Mouse (Mus musculus): ENCODE results near the gene Cd5. TPM values are rescaled to one million over a fixed set of nuclear protein-coding genes. Genes with fewer than 3 reads are reported as not detected.

The Cd5 gene
- polyA plus RNA-seq, 1 experiment = 2.6 TPM

DNA sequence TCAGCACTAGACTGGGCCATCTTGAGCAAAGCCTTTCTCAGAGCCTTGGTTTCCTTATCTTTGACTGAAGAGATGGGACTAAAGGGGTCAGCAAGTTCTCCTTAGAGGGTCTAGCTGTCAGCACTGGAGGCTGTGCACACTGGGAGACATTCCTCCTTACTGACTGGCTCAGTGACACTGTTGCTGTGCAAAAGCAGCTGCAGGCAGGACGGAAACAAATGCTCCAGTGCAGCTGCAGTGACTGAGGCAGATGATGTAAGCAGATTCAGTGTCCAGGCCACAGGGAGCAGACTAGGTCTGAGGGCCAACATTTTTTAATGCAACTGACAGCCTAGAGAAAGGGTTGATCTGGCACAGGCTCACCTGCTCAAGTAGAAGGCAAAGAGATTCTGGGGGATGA lies 65.5 kb downstream of the Cd5 start:
- no peak overlapping the region for H3K4me3 ChIP-seq (ENCODE audit: low read depth, low read length)
- peaks cover 10% of the 10 kb centered on the region; the same call in 1 of the 2 replicates for H3K4me1 ChIP-seq (ENCODE audit: control insufficient read depth, insufficient read depth, insufficient read length, low read length)
- no peaks in the 10 kb centered on the region for H3K27me3 ChIP-seq (ENCODE audit: control insufficient read depth, insufficient read depth, low read length)
- no peak overlapping the region for H3K27ac ChIP-seq (ENCODE audit: insufficient read depth, low read depth, low read length)
- WGBS = 84% methylated on average over 1 of the region's 1 CpGs
- H3K36me3 ChIP-seq (ENCODE audit: control insufficient read depth, insufficient read depth, low read length) = no peaks in the 10 kb centered on the region
- no peak for TF ChIP-seq POLR2A (IDR thresholded peaks at IDR 0.05; ENCODE audit: low read depth, low read length)
- no peak for TF ChIP-seq CTCF (IDR thresholded peaks at IDR 0.05; ENCODE audit: extremely low read depth, insufficient read length, insufficient replicate concordance, low read depth, low read length)

- no peak for TF ChIP-seq POLR2A (IDR thresholded peaks at IDR 0.05; ENCODE audit: low read depth, low read length)
- TF ChIP-seq CTCF (IDR thresholded peaks at IDR 0.05; ENCODE audit: extremely low read depth, insufficient read length, insufficient replicate concordance, low read depth, low read length) = no peak
- Histone ChIP-seq H3K4me1 (ENCODE audit: control insufficient read depth, insufficient read depth, insufficient read length, low read length) (peaks cover 10% of the 10 kb centered on the region; the same call in 1 of the 2 replicates), H3K27me3 (ENCODE audit: control insufficient read depth, insufficient read depth, low read length) (no peaks in the 10 kb centered on the region), H3K36me3 (ENCODE audit: control insufficient read depth, insufficient read depth, low read length) (no peaks in the 10 kb centered on the region), H3K27ac (ENCODE audit: insufficient read depth, low read depth, low read length) (no peak overlapping the region), H3K4me3 (ENCODE audit: low read depth, low read length) (no peak overlapping the region)
- WGBS = 46% methylated on average over 9 of the region's 9 CpGs
Measured at GRCm38 (mm10) chr19:10671854-10672417, 66.9 kb downstream of the Cd5 start.

DNA sequence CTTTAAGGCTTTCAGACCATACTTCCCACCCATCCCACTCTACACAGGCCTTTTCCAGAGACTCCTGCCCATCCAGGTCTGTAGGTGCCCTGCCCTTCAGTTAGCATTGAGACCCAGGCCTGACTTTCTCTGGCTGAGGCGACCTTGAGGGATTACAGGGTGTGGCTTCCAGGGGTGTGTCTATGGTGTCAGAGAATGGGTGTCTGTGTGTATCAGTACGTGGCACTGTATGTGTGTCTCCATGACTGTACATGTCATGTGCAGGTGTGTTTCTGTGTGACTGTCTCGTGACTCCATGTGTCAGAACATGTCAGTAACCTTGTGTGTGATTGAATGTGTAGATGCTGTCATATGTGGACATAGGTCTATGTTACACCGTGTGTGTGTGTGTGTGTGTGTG lies 67.5 kb downstream of the Cd5 start:
- Histone ChIP-seq H3K36me3 (ENCODE audit: control insufficient read depth, insufficient read depth, low read length) (no peaks in the 10 kb centered on the region), H3K27ac (ENCODE audit: insufficient read depth, low read depth, low read length) (no peak overlapping the region), H3K27me3 (ENCODE audit: control insufficient read depth, insufficient read depth, low read length) (no peaks in the 10 kb centered on the region), H3K4me1 (ENCODE audit: control insufficient read depth, insufficient read depth, insufficient read length, low read length) (peaks cover 10% of the 10 kb centered on the region; the same call in 1 of the 2 replicates), H3K4me3 (ENCODE audit: low read depth, low read length) (no peak overlapping the region)
- WGBS = 70% methylated on average over 4 of the region's 4 CpGs
- TF ChIP-seq POLR2A (IDR thresholded peaks at IDR 0.05; ENCODE audit: low read depth, low read length) (no peak), CTCF (IDR thresholded peaks at IDR 0.05; ENCODE audit: extremely low read depth, insufficient read length, insufficient replicate concordance, low read depth, low read length) (no peak)

Other genes with a start within 250 kb of the Cd5 start
- gene Cpsf7, start 213.7 kb downstream of the Cd5 start, polyA plus RNA-seq (2012; rRNA removed) = 11.1 and 24.9 TPM in 2 replicates
- gene Sdhaf2, start 212.9 kb downstream of the Cd5 start, polyA plus RNA-seq (2012; rRNA removed) = 10.3 and 17.1 TPM in 2 replicates
- gene Tmem216, start 182.8 kb downstream of the Cd5 start, polyA plus RNA-seq (2012; rRNA removed) = 3.2 and 3.7 TPM in 2 replicates
- gene Cyb561a3, start 161.8 kb downstream of the Cd5 start, polyA plus RNA-seq (2012; rRNA removed) = 18.1 and 31.6 TPM in 2 replicates
- 3.1 and 3.4 TPM in 2 replicates for gene Tmem138, start 161.6 kb downstream of the Cd5 start, polyA plus RNA-seq (2012; rRNA removed)
- 37.7 and 57.2 TPM in 2 replicates for gene Ddb1, start 133.7 kb downstream of the Cd5 start, polyA plus RNA-seq (2012; rRNA removed)
- gene Tkfc, start 133.3 kb downstream of the Cd5 start, polyA plus RNA-seq (2012; rRNA removed) = 124 and 224 TPM in 2 replicates
- gene Vwce, start 104.8 kb downstream of the Cd5 start, polyA plus RNA-seq (2012; rRNA removed) = 5.5 and 11.3 TPM in 2 replicates
- gene Pga5, start 60.9 kb downstream of the Cd5 start, polyA plus RNA-seq (2012; rRNA removed) = 1.1 TPM in 1 of 2 replicates, not detected in the other
- gene Vps37c, start 50.3 kb downstream of the Cd5 start, polyA plus RNA-seq (2012; rRNA removed) = 20.2 and 37.6 TPM in 2 replicates
- gene Cd6, start 91.1 kb upstream of the Cd5 start, polyA plus RNA-seq (2012; rRNA removed) = 3.0 and 5.4 TPM in 2 replicates
- gene Slc15a3, start 100.7 kb upstream of the Cd5 start, polyA plus RNA-seq (2012; rRNA removed) = 9.1 and 14.4 TPM in 2 replicates
- gene Tmem132a, start 130.9 kb upstream of the Cd5 start, polyA plus RNA-seq (2012; rRNA removed) = 4.9 and 5.0 TPM in 2 replicates
- 23.6 and 26.8 TPM in 2 replicates for gene Tmem109, start 143.0 kb upstream of the Cd5 start, polyA plus RNA-seq (2012; rRNA removed)
- 63.6 and 114 TPM in 2 replicates for gene Prpf19, start 156.2 kb upstream of the Cd5 start, polyA plus RNA-seq (2012; rRNA removed)
- gene Zp1, start 181.6 kb upstream of the Cd5 start, polyA plus RNA-seq (2012; rRNA removed) = 0.05 and 0.14 TPM in 2 replicates
- 0.86 and 1.1 TPM in 2 replicates for gene Ptgdr2, start 198.2 kb upstream of the Cd5 start, polyA plus RNA-seq (2012; rRNA removed)
- gene Ccdc86, start 210.3 kb upstream of the Cd5 start, polyA plus RNA-seq (2012; rRNA removed) = 2.5 and 3.2 TPM in 2 replicates
- gene Ms4a10, start 235.7 kb upstream of the Cd5 start, polyA plus RNA-seq (2012; rRNA removed) = 103 and 341 TPM in 2 replicates